Mouse (Mus musculus) liver, embryonic 14.5 days (tissue): ENCODE data around the gene Grid2. TPM values are rescaled to one million over a fixed set of nuclear protein-coding genes. Genes with fewer than 3 reads are reported as not detected.

Experiments
- ATAC-seq: fragments of 200-750 bp; cut with Nextera tagmentation; 2 replicates; pipeline ENCODE4 v1.8.0; 2017; ENCODE audit warnings: moderate number of reproducible peaks, mild to moderate bottlenecking, moderate library complexity; ENCODE audit not compliant: insufficient read depth
- DNase-seq, 3 experiments: peaks; one replicate each; pipeline ENCODE4 v3.0.0-alpha.2; 2012 to 2013; ENCODE audit warnings: low read depth in 3 of 3, low spot score in 3 of 3
- H3K27ac ChIP-seq: fragments of 300-500 bp; sonication (generic); 2 replicates; pipeline ENCODE4 v1.5.1; 2014; ENCODE audit warnings: moderate library complexity, mild to moderate bottlenecking, control low read depth, inconsistent platforms
- H3K27me3 ChIP-seq: fragments of 300-500 bp; sonication (generic); 2 replicates; pipeline ENCODE4 v1.6.1; 2014; ENCODE audit warnings: mild to moderate bottlenecking, low read length, moderate library complexity; ENCODE audit not compliant: control insufficient read depth, insufficient read depth
- H3K36me3 ChIP-seq: fragments of 300-500 bp; sonication (generic); replicated peaks from 2 replicates; pipeline ENCODE4 v1.6.1; 2014; ENCODE audit warnings: low read depth; ENCODE audit not compliant: control insufficient read depth, insufficient read depth
- H3K4me1 ChIP-seq, 2 experiments: fragments of 200-500 bp in 1 of 2; fragments of 300-500 bp in 1 of 2; sonication (generic) in 1 of 2; replicated peaks; 2 replicates each; pipeline ENCODE4 v1.6.1; 2012 to 2014; ENCODE audit warnings: antibody characterized with exemption in 1 of 2, inconsistent platforms in 1 of 2, low read length in 1 of 2; ENCODE audit not compliant: control insufficient read depth in 2 of 2, insufficient read depth in 2 of 2
- H3K4me2 ChIP-seq: fragments of 300-500 bp; sonication (generic); 2 replicates; pipeline ENCODE4 v1.6.1; 2014; ENCODE audit warnings: low read depth, mild to moderate bottlenecking, control low read depth, moderate library complexity
- H3K4me3 ChIP-seq, 2 experiments: fragments of 200-500 bp in 1 of 2; fragments of 300-500 bp in 1 of 2; sonication (generic) in 1 of 2; 2 replicates each; pipeline ENCODE4 v1.5.1; 2012 to 2014; ENCODE audit warnings: low read depth in 2 of 2, low read length in 2 of 2, mild to moderate bottlenecking in 2 of 2, control low read depth in 1 of 2, inconsistent platforms in 1 of 2, moderate library complexity in 1 of 2; ENCODE audit not compliant: insufficient read depth in 1 of 2
- H3K9ac ChIP-seq: fragments of 300-500 bp; sonication (generic); replicated peaks from 2 replicates; pipeline ENCODE4 v1.6.1; 2014; ENCODE audit warnings: mild to moderate bottlenecking, control low read depth, moderate library complexity
- H3K9me3 ChIP-seq: fragments of 300-500 bp; sonication (generic); 2 replicates; pipeline ENCODE4 v1.6.1; 2016; ENCODE audit warnings: low read length, mixed read lengths; ENCODE audit not compliant: control insufficient read depth
- CTCF ChIP-seq: IDR thresholded peaks from 2 replicates; pipeline ENCODE4 v1.5.1; 2016; ENCODE audit warnings: antibody characterized with exemption, low read depth, control low read depth
- EP300 ChIP-seq: IDR thresholded peaks from 2 replicates; pipeline ENCODE4 v1.6.1; 2016; ENCODE audit warnings: antibody characterized with exemption, low read depth
- WGBS: fragments of 180-500 bp; shearing (Covaris S2); extraction: QIAGEN DNeasy Blood & Tissue Kit; methylation state at CpG from one replicate; pipeline ENCODE4 v1.1.7; 2014; ENCODE audit not compliant: insufficient replicate concordance; 5-methylcytosine and 5-hydroxymethylcytosine counted together
- polyA plus RNA-seq, 2 experiments: library from polyadenylated mRNA; depleted of rRNA in 1 of 2; stranded (reverse) in 1 of 2; unstranded in 1 of 2; fragments of >200 nt; fragmentation: Nextera tagmentation in 1 of 2; extraction: Ambion mirVana in 1 of 2; gene quantifications; 2 replicates each; pipeline versions ENCODE4 v1.2.1 to v1.2.3; 2012 to 2014

The Grid2 gene
- polyA plus RNA-seq, 2 experiments: not detected

GRCm38 (mm10) chr6:64596835-64597234 is 1341.2 kb downstream of the Grid2 start:
- H3K9me3 ChIP-seq: no peaks in the 10 kb centered on the region
- no peaks in the 10 kb centered on the region for H3K27me3 ChIP-seq
- ATAC-seq (no peak), DNase-seq (no peak)
- no peak overlapping the region for H3K4me2 ChIP-seq
- H3K4me3 ChIP-seq: no peak overlapping the region
- no peak for TF ChIP-seq CTCF
- TF ChIP-seq EP300: no peak
- no peaks in the 10 kb centered on the region for H3K36me3 ChIP-seq
- H3K9ac ChIP-seq: no peak overlapping the region
- WGBS: 42% methylated on average over 2 of the region's 2 CpGs
- no peak overlapping the region for H3K27ac ChIP-seq
- no peaks in the 10 kb centered on the region for H3K4me1 ChIP-seq

GRCm38 (mm10) chr6:64598144-64598561 is 1342.5 kb downstream of the Grid2 start:
- 37% methylated on average over 4 of the region's 4 CpGs for WGBS
- ATAC-seq: no peak
- H3K4me3 ChIP-seq: no peak overlapping the region
- no peak overlapping the region for H3K27ac ChIP-seq
- H3K9ac ChIP-seq: no peak overlapping the region
- DNase-seq: no peak
- H3K4me2 ChIP-seq: no peak overlapping the region
- H3K27me3 ChIP-seq: no peaks in the 10 kb centered on the region
- no peak for TF ChIP-seq CTCF
- no peak for TF ChIP-seq EP300
- no peaks in the 10 kb centered on the region for H3K9me3 ChIP-seq
- H3K4me1 ChIP-seq: no peaks in the 10 kb centered on the region
- no peaks in the 10 kb centered on the region for H3K36me3 ChIP-seq

- TF ChIP-seq EP300 (no peak), CTCF (no peak)
- H3K36me3 ChIP-seq: no peaks in the 10 kb centered on the region
- H3K9me3 ChIP-seq: no peaks in the 10 kb centered on the region
- H3K27ac ChIP-seq: no peak overlapping the region
- WGBS: 30% methylated on average over 3 of the region's 3 CpGs
- H3K27me3 ChIP-seq: no peaks in the 10 kb centered on the region
- DNase-seq (no peak), ATAC-seq (no peak)
- no peak overlapping the region for H3K4me3 ChIP-seq
- H3K4me2 ChIP-seq: no peak overlapping the region
- H3K4me1 ChIP-seq: no peaks in the 10 kb centered on the region
- no peak overlapping the region for H3K9ac ChIP-seq
Measured at GRCm38 (mm10) chr6:64605753-64606152, 1350.1 kb downstream of the Grid2 start.

GRCm38 (mm10) chr6:64607041-64607440 is 1351.4 kb downstream of the Grid2 start:
- no peak overlapping the region for H3K4me3 ChIP-seq
- no peak overlapping the region for H3K27ac ChIP-seq
- H3K4me2 ChIP-seq: no peak overlapping the region
- H3K36me3 ChIP-seq: no peaks in the 10 kb centered on the region
- DNase-seq (no peak), ATAC-seq (no peak)
- no peaks in the 10 kb centered on the region for H3K9me3 ChIP-seq
- TF ChIP-seq EP300 (no peak), CTCF (no peak)
- H3K4me1 ChIP-seq: no peaks in the 10 kb centered on the region
- WGBS: 50% methylated on average over 1 of the region's 1 CpGs
- no peak overlapping the region for H3K9ac ChIP-seq
- no peaks in the 10 kb centered on the region for H3K27me3 ChIP-seq

GRCm38 (mm10) chr6:64607942-64608341 is 1352.3 kb downstream of the Grid2 start:
- 10% methylated on average over 1 of the region's 1 CpGs for WGBS
- H3K9ac ChIP-seq: no peak overlapping the region
- no peaks in the 10 kb centered on the region for H3K9me3 ChIP-seq
- TF ChIP-seq CTCF (peak; percentile 12; the same call in 1 of the 2 replicates), EP300 (no peak)
- no peak overlapping the region for H3K27ac ChIP-seq
- no peaks in the 10 kb centered on the region for H3K27me3 ChIP-seq
- no peaks in the 10 kb centered on the region for H3K4me1 ChIP-seq
- no peak overlapping the region for H3K4me2 ChIP-seq
- ATAC-seq: no peak
- no peak for DNase-seq
- H3K36me3 ChIP-seq: no peaks in the 10 kb centered on the region
- no peak overlapping the region for H3K4me3 ChIP-seq

- no peaks in the 10 kb centered on the region for H3K36me3 ChIP-seq
- ATAC-seq: no peak
- no peak overlapping the region for H3K4me3 ChIP-seq
- no peaks in the 10 kb centered on the region for H3K27me3 ChIP-seq
- no peak overlapping the region for H3K27ac ChIP-seq
- no peak overlapping the region for H3K4me2 ChIP-seq
- TF ChIP-seq CTCF: no peak
- TF ChIP-seq EP300: no peak
- no peak overlapping the region for H3K9ac ChIP-seq
- no peaks in the 10 kb centered on the region for H3K4me1 ChIP-seq
- WGBS: 51% methylated on average over 4 of the region's 4 CpGs
- H3K9me3 ChIP-seq: no peaks in the 10 kb centered on the region
- no peak for DNase-seq
Measured at GRCm38 (mm10) chr6:64616843-64617242, 1361.2 kb downstream of the Grid2 start.
